Mouse (Mus musculus) bone marrow macrophage, adult 2 months (primary cell): ENCODE measurements around the gene Tmem62.

Experiments
- CTCF ChIP-seq: IDR thresholded peaks from 2 replicates; pipeline ENCODE4 v1.5.1; 2012; ENCODE audit warnings: low read depth, mild to moderate bottlenecking, low read length, moderate library complexity
- POLR2A ChIP-seq: IDR thresholded peaks from 2 replicates; pipeline ENCODE4 v1.6.1; 2012; ENCODE audit warnings: mild to moderate bottlenecking, low read depth, low read length, borderline replicate concordance

GRCm38 (mm10) chr2:120959827-120960226 is 17.0 kb upstream of the Tmem62 start:
- TF ChIP-seq CTCF (no peak), POLR2A (no peak)
